Comparison of ENCODE assay signal across 24 mouse cellular contexts in the genomic region with DNA sequence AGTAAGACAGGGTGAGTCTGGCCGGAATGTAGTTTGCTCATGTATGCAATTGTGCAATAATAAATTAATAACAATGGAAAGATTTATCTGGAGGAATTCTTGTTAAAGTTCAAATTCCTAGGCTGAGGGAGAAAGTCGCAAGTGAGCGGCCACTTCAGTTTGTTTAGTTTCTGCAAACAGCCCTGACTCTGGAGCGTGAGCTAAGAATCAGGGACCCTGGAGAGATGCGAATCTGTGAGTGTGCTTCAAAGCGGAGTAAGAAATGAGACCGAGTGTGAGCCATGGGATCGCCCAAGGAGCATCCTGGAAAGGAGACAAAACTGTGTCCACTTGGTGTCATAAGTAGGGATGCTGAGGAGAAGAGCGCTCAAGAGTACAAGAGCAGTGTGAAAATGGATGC.
DNase-seq lines count a peak whose midpoint lies in the region; ATAC-seq and TF ChIP-seq lines count a peak whose summit lies in the region.
"Had no signal": no experiment of that assay in that cellular context is flagged by ENCODE, and none has a peak within 500 bp of the region (broad histone marks: within the 10 kb centered on the region; RNA-seq: fewer than 3 reads in every experiment).

No protein-coding gene starts in this region.

- DNase-seq in kidney, postnatal 0 days (ENCODE audit: low spot score) = peak; percentile 48
- DNase-seq in kidney, adult 2 months = no peak
- no peak for DNase-seq in lung, adult 2 months
- DNase-seq in lung, postnatal 0 days (ENCODE audit: low spot score) = peak; percentile 13
- no peak for DNase-seq in lung, adult 18-20 months
- DNase-seq: adrenal gland, adult 2 months; adrenal gland, postnatal 10 days; adrenal gland, postnatal 25 days; B cell, adult 2 months; cerebellum, adult 11 months; cerebellum, adult 18-20 months; cerebellum, adult 8-10 months; cerebellum, adult 9-11 months; cerebellum, postnatal 14 days; cerebellum, postnatal 36 days; embryo, embryonic 11 days had no signal

- 75% methylated on average over 9 of the region's 9 CpGs for WGBS in kidney, postnatal 0 days
- 84% methylated on average over 9 of the region's 9 CpGs for WGBS in kidney, adult 2 months
- 46% methylated on average over 9 of the region's 9 CpGs for WGBS in lung, embryonic 15.5 days
- WGBS in lung, adult 2 months = 63% methylated on average over 9 of the region's 9 CpGs
- WGBS in lung, postnatal 0 days = 48% methylated on average over 9 of the region's 9 CpGs
- WGBS in midbrain, embryonic 16.5 days = 92% methylated on average over 9 of the region's 9 CpGs

- no peak overlapping the region for H3K9ac ChIP-seq in kidney, postnatal 0 days (ENCODE audit: low read depth, low read length)
- H3K9ac ChIP-seq in lung, embryonic 15.5 days = no peak overlapping the region
- no peak overlapping the region for H3K9ac ChIP-seq in lung, postnatal 0 days (replicated peaks; ENCODE audit: low read depth)
- no peak overlapping the region for H3K9ac ChIP-seq in midbrain, embryonic 16.5 days (ENCODE audit: low read depth, low read length)
- H3K9ac ChIP-seq: embryonic facial prominence, embryonic 12.5 days; forebrain, embryonic 13.5 days; forebrain, embryonic 15.5 days had no signal

- H3K27ac ChIP-seq in kidney, postnatal 0 days = no peak overlapping the region
- H3K27ac ChIP-seq in kidney, adult 2 months (ENCODE audit: insufficient read depth, low read depth, low read length) = no peak overlapping the region
- no peak overlapping the region for H3K27ac ChIP-seq in lung, embryonic 15.5 days
- H3K27ac ChIP-seq in lung, postnatal 0 days (ENCODE audit: low read length) = no peak overlapping the region
- no peak overlapping the region for H3K27ac ChIP-seq in midbrain, embryonic 16.5 days (ENCODE audit: low read length)
- H3K27ac ChIP-seq: embryonic facial prominence, embryonic 12.5 days; forebrain, embryonic 13.5 days; forebrain, embryonic 15.5 days had no signal

- no peak for TF ChIP-seq CTCF in kidney, postnatal 0 days (IDR thresholded peaks at IDR 0.05; ENCODE audit: low read depth)
- no peak for TF ChIP-seq CTCF in kidney, adult 2 months (conservative IDR thresholded peaks at IDR 0.05; ENCODE audit: insufficient read depth, insufficient read length, low read depth, low read length)
- TF ChIP-seq CTCF in lung, adult 2 months (IDR thresholded peaks at IDR 0.05; ENCODE audit: insufficient read depth, low read length) = no peak
- no peak for TF ChIP-seq CTCF in lung, postnatal 0 days (IDR thresholded peaks at IDR 0.05)

- no peak overlapping the region for H3K4me2 ChIP-seq in kidney, postnatal 0 days (ENCODE audit: low read length)
- H3K4me2 ChIP-seq in lung, embryonic 15.5 days = no peak overlapping the region
- no peak overlapping the region for H3K4me2 ChIP-seq in lung, postnatal 0 days (replicated peaks; ENCODE audit: low read depth, low read length)
- H3K4me2 ChIP-seq in midbrain, embryonic 16.5 days (ENCODE audit: low read length) = no peak overlapping the region
- H3K4me2 ChIP-seq: embryonic facial prominence, embryonic 12.5 days; forebrain, embryonic 13.5 days; forebrain, embryonic 15.5 days had no signal

- no peaks in the 10 kb centered on the region for H3K27me3 ChIP-seq in kidney, postnatal 0 days (ENCODE audit: insufficient read depth, low read length)
- no peaks in the 10 kb centered on the region for H3K27me3 ChIP-seq in kidney, adult 2 months (replicated peaks; ENCODE audit: control insufficient read depth, insufficient read depth, low read length)
- H3K27me3 ChIP-seq in lung, embryonic 15.5 days = no peaks in the 10 kb centered on the region
- no peaks in the 10 kb centered on the region for H3K27me3 ChIP-seq in lung, postnatal 0 days (replicated peaks; ENCODE audit: insufficient read depth, low read length)
- H3K27me3 ChIP-seq in midbrain, embryonic 16.5 days (ENCODE audit: control insufficient read depth, insufficient read depth, low read depth, low read length) = no peaks in the 10 kb centered on the region
- H3K27me3 ChIP-seq: CH12.LX; embryonic facial prominence, embryonic 12.5 days; forebrain, embryonic 13.5 days; forebrain, embryonic 15.5 days had no signal

- H3K4me1 ChIP-seq in kidney, postnatal 0 days (replicated peaks; ENCODE audit: insufficient read depth, low read length) = no peaks in the 10 kb centered on the region
- no peaks in the 10 kb centered on the region for H3K4me1 ChIP-seq in kidney, adult 2 months (ENCODE audit: control insufficient read depth, insufficient read depth, low read length)
- 0 out of 2 replicates have a peak, but pooled peaks cover 4% of the 10 kb centered on the region for H3K4me1 ChIP-seq in lung, embryonic 15.5 days
- no peaks in the 10 kb centered on the region for H3K4me1 ChIP-seq in lung, adult 2 months (ENCODE audit: control insufficient read depth, insufficient read depth, low read length)
- H3K4me1 ChIP-seq in lung, postnatal 0 days (ENCODE audit: insufficient read depth, low read depth, low read length) = no peaks in the 10 kb centered on the region
- no peaks in the 10 kb centered on the region for H3K4me1 ChIP-seq in midbrain, embryonic 16.5 days (ENCODE audit: control insufficient read depth, insufficient read depth, low read length)
- H3K4me1 ChIP-seq: embryonic facial prominence, embryonic 12.5 days; forebrain, embryonic 13.5 days; forebrain, embryonic 15.5 days had no signal

- TF ChIP-seq EP300 in lung, postnatal 0 days (IDR thresholded peaks at IDR 0.05) = no peak

- H3K9me3 ChIP-seq in kidney, postnatal 0 days (replicated peaks; ENCODE audit: low read length) = no peaks in the 10 kb centered on the region
- H3K9me3 ChIP-seq in lung, embryonic 15.5 days = no peaks in the 10 kb centered on the region
- no peaks in the 10 kb centered on the region for H3K9me3 ChIP-seq in lung, postnatal 0 days (ENCODE audit: low read length)
- no peaks in the 10 kb centered on the region for H3K9me3 ChIP-seq in midbrain, embryonic 16.5 days (replicated peaks; ENCODE audit: control insufficient read depth, low read length, poor library complexity, severe bottlenecking)
- H3K9me3 ChIP-seq: embryonic facial prominence, embryonic 12.5 days; forebrain, embryonic 13.5 days; forebrain, embryonic 15.5 days had no signal

- H3K36me3 ChIP-seq in kidney, postnatal 0 days (ENCODE audit: insufficient read depth, low read length) = no peaks in the 10 kb centered on the region
- no peaks in the 10 kb centered on the region for H3K36me3 ChIP-seq in kidney, adult 2 months (ENCODE audit: control insufficient read depth, insufficient read depth, low read length)
- no peaks in the 10 kb centered on the region for H3K36me3 ChIP-seq in lung, embryonic 15.5 days
- no peaks in the 10 kb centered on the region for H3K36me3 ChIP-seq in lung, postnatal 0 days (ENCODE audit: insufficient read depth, low read length)
- no peaks in the 10 kb centered on the region for H3K36me3 ChIP-seq in midbrain, embryonic 16.5 days (ENCODE audit: control insufficient read depth, insufficient read depth, low read length)
- H3K36me3 ChIP-seq: embryonic facial prominence, embryonic 12.5 days; forebrain, embryonic 15.5 days; G1E had no signal

- no peak for TF ChIP-seq POLR2A in kidney, adult 2 months (IDR thresholded peaks at IDR 0.05; ENCODE audit: low read depth, low read length)
- no peak for TF ChIP-seq POLR2A in lung, adult 2 months (IDR thresholded peaks at IDR 0.05; ENCODE audit: borderline replicate concordance, extremely low read depth, low read depth, low read length)

- no peak overlapping the region for H3K4me3 ChIP-seq in kidney, postnatal 0 days (replicated peaks; ENCODE audit: low read depth, low read length)
- H3K4me3 ChIP-seq in kidney, adult 2 months (ENCODE audit: insufficient read depth, low read depth, low read length) = no peak overlapping the region
- H3K4me3 ChIP-seq in lung, embryonic 15.5 days = no peak overlapping the region
- H3K4me3 ChIP-seq in lung, adult 2 months (replicated peaks; ENCODE audit: extremely low read depth, low read depth, low read length) = no peak overlapping the region
- no peak overlapping the region for H3K4me3 ChIP-seq in lung, postnatal 0 days (ENCODE audit: low read depth, low read length)
- H3K4me3 ChIP-seq in midbrain, embryonic 16.5 days (ENCODE audit: low read depth, low read length) = no peak overlapping the region
- H3K4me3 ChIP-seq: embryonic facial prominence, embryonic 12.5 days; forebrain, embryonic 13.5 days; forebrain, embryonic 15.5 days had no signal

- ATAC-seq in kidney, postnatal 0 days (replicated peaks; ENCODE audit: low FRiP score, low read depth) = no peak
- peak; percentile 19; the same call in 1 of the 2 replicates for ATAC-seq in lung, embryonic 15.5 days (ENCODE audit: borderline replicate concordance, extremely low read depth, low FRiP score, low TSS enrichment)
- ATAC-seq in lung, postnatal 0 days = no peak
- no peak for ATAC-seq in midbrain, embryonic 16.5 days
- ATAC-seq: CD4-positive, CD25-positive, alpha-beta regulatory T cell, adult 4 months; forebrain, embryonic 13.5 days; forebrain, embryonic 15.5 days had no signal

Comparison
In these comparisons a context has a peak if more than half of its experiments do, and no peak if none do; other contexts are left out.
1. DNase-seq: peak in kidney, postnatal 0 days (single experiment) and lung, postnatal 0 days (single experiment); none in kidney, adult 2 months (single experiment), lung, adult 2 months (single experiment) and lung, adult 18-20 months (0 of 2).